Mouse (Mus musculus) cerebellum, adult 2 months (tissue): ENCODE data around the gene Acot4.

Experiments used
- CTCF ChIP-seq: fragments of 200-500 bp; IDR thresholded peaks from 2 replicates; pipeline ENCODE4 v1.5.1; 2011; ENCODE audit warnings: low read depth, mild to moderate bottlenecking, control low read depth, low read length, moderate library complexity, borderline replicate concordance; ENCODE audit not compliant: insufficient read depth
- POLR2A ChIP-seq: fragments of 200-500 bp; IDR thresholded peaks from 2 replicates; pipeline ENCODE4 v1.6.1; 2011; ENCODE audit warnings: low read length, control low read depth, borderline replicate concordance; ENCODE audit not compliant: insufficient read depth

GRCm38 (mm10) chr12:84068986-84069385, 30.8 kb downstream of the Acot4 start, which contains the start of gene Acot5:
- TF ChIP-seq CTCF, result no peak
- no peak for TF ChIP-seq POLR2A
